Mouse (Mus musculus): ENCODE measurements at regions not wholly inside any gene's neighbourhood (a gene's known extent, or its start where the extent isn't known, plus 50 kb on each side); places are given as distances from the start of the nearest gene placed in this dataset.
"Not testable (repeated sequence)": the region's sequence is repeated elsewhere in the genome, so short reads cannot be mapped to it uniquely, and the experiment has no call there.

DNA sequence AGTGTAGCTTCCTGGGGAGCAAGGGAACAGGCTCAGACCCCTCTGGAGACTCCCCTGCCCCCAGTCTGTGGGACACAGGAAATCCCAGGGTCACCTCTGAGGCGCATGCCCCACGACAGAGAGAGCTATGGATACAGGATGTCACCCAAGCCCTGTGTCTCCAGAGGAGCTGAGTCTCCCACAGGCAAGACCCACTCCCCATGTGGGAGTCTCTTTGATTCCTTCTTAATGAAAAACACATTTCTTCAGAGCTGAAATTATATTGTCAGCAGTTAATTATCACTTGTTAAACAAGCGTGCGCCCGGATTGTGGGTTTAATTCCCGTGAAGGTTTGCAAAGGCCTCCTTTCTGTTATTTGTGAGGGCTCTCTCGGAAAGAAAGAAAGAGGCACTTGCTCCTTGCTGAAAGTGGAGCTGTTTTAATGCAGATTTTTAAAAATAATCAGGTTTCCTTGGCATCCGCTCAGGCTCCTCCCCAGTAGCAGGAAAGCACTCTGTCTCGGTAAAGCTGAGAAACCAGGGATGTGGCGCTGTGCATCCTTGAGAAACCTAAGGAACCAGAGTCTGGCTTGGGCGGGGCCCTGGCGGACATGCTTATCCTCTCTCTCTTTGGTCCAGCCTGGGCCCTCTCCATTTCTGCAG lies 432.6 kb downstream of the Ptpru start:
- no peak for DNase-seq (ENCODE audit: inconsistent age in 2 of 2, low spot score in 1 of 2)

DNA sequence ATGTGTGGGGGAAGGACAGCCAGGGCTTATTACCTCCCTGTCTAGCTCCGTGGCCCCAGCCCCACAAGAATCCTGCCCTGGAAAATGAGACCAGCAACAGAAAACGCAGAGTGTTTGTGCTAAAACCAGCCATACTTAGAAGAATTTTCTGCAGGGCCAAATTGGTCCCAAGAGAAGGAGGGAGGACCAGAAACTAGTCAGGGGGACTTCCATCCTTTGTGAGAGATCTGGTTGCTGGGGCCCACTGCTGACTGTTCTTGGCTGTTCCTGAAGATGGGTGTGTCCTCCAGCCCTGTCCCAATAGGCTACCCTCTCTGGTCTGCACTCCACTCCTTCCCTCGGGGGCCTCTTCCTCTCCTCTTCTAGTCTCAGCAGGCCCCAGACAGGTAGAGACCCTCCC lies 430.6 kb downstream of the Ptpru start:
- no peak for DNase-seq (ENCODE audit: inconsistent age in 2 of 2, low spot score in 1 of 2)

DNA sequence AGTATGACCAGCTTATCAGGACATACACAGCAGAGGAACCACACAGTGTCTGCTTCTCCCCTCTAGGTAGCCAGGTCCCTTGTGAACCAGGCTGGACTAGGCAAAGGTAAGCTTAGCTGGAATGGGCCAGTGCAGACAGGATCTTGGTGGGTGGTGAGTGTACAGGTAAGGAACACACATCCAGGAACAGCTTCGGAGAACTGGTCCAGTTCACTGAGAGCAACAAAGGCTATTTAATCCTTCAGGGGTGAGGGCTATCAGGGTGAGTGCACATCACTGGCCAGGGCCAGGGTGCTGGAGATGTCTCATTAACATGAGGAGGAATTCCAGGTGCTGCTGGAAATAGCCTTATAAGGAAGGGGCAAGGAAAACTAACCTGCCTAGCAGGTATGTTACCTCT lies 429.4 kb downstream of the Ptpru start:
- no peak for DNase-seq (ENCODE audit: inconsistent age in 2 of 2, low spot score in 1 of 2)

DNA sequence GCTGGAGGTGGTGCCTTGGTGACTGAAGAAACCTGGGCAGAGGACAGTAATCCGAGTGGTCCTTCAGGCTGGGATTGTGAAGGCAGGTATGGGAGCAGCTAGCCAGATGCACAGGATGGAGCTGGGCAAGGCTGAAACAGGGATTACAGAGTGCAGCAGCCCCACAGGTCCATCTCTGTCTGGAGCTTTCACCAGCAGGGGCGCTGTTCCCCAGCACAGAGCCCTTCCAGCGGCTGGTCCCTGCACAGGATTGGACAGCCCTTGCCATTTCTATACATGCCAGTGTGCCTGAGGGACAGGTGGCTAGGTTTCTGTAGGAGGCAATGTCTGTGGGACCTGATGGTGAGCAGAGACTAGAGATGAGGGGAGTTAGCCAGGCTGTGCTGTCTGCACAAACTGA lies 428.3 kb downstream of the Ptpru start:
- peak; percentile 38 to 71 for DNase-seq (ENCODE audit: inconsistent age in 2 of 2, low spot score in 1 of 2)

DNA sequence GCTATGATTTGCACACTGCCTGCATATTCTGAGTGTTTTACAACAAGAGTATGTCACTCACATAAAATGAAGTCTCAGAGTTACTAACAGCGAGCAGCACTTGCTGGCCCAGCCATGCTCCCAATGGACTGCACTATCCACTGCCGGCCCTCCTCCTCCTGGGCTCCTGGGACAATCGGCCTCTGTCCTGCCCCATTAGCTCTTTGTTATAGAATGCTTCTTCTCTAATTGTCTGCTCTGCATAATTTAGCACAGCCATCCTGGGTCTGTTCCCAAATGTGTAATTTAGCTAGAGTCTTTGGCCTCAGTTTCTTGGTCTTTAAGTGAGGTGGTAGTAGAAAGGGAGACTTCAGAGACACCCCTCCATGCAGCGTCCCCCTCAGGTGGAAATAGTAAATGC lies 426.2 kb downstream of the Ptpru start:
- DNase-seq (ENCODE audit: inconsistent age in 2 of 2, low spot score in 1 of 2): no peak

GRCm38 (mm10) chr4:131413380-131413779 lies 424.7 kb downstream of the Ptpru start:
- DNase-seq (ENCODE audit: inconsistent age in 2 of 2, low spot score in 1 of 2): no peak

DNA sequence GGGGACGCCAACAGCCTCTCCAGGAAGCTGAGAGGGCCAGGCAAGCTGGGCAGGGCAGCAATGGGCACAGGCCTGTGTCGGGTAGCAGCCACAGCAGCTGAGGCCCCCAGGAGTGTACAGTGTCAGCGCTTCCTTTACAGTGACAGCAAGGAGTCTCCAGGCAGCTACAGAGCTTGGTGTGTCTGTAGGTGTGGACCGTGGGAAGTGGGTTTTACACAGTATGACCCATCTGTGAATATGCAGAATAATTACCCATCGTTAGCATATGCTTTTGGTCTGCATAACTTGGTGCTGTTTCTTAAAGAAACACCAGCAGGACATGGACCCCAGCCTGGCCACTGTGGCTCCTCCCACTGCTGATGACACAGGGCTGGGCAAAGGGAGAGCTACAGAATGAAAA lies 422.6 kb downstream of the Ptpru start:
- no peak for DNase-seq (ENCODE audit: inconsistent age in 2 of 2, low spot score in 1 of 2)

DNA sequence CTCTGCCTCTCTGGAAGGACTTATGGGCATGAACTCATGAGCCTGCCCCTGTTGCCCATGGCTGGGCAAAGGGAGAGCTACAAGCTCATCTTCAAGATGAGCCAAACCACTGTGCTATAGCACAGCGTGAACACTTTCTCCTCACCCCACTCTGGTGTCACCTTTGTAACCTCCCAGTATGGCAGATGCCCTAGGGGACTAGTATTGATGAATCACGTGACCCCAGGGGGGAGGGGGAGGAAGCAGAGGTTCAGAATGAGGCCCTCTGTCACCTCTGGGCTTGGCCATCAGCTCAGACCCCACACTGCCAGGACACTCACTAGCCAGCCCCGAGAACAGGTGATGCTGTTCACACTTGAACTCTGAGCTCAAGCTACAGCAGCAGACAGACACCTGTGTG lies 421.9 kb downstream of the Ptpru start:
- no peak for DNase-seq (ENCODE audit: inconsistent age in 2 of 2, low spot score in 1 of 2)

DNA sequence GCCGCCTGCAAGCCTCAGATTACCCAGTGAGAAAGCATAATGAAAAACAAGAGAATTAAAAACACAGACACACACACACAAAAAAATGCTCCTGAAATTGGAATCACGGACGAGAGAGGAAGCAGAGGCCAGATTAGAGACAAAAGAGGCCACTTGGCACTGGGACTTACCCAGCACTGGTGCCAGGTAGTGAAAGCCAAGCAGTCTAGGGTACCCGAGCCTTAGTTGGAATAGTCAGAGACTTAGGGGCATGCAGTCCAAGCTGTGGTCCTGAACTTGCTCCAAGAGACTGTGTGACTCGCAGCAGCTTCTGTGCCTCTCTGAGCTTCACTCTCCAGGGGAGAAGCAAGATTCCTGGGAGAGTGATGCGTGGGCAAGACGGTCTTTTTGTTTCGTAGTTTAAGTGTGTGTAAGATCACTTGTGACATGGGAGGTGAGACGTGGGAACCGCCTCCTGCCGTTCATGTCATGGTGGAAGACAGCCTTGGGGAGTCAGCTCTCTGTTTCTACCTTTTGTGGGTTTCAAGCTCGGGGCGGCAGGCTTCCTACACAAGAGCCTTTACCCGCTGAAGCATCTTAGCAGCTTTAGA lies 420.8 kb downstream of the Ptpru start:
- DNase-seq (ENCODE audit: inconsistent age in 2 of 2, low spot score in 1 of 2): no peak

- DNase-seq (ENCODE audit: inconsistent age in 2 of 2, low spot score in 1 of 2): peak; percentile 23 to 68
Observed at GRCm38 (mm10) chr4:131425311-131425710, 412.8 kb downstream of the Ptpru start.

- no peak for DNase-seq (ENCODE audit: inconsistent age in 2 of 2, low spot score in 1 of 2)
Observed at GRCm38 (mm10) chr4:131427871-131428270, 410.2 kb downstream of the Ptpru start.

GRCm38 (mm10) chr4:131429356-131429755 lies 408.7 kb downstream of the Ptpru start:
- no peak for DNase-seq (ENCODE audit: inconsistent age in 2 of 2, low spot score in 1 of 2)

DNA sequence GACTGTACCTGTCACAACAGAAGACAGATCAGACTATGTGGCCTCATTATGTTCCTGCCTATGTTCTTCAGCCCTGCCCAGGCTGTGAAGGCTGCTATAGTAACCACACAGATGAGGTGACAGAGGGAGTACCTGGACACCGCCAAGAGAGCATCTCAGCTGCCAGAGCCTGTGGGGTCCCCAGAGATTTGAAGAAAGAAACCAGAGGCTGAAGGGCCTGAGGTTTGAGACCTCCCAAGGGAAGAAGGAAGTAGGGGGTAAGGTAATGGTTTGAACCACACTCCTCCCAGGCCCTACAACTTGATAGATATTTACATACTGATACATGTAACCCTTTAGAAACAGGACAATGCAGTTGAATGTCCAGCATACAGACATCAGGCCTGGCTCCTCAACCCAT lies 407.7 kb downstream of the Ptpru start:
- no peak for DNase-seq (ENCODE audit: inconsistent age in 2 of 2, low spot score in 1 of 2)

- peak; percentile 30 to 86 for DNase-seq (ENCODE audit: inconsistent age in 2 of 2, low spot score in 1 of 2)
Observed at GRCm38 (mm10) chr4:131431188-131431587, 406.9 kb downstream of the Ptpru start.

DNA sequence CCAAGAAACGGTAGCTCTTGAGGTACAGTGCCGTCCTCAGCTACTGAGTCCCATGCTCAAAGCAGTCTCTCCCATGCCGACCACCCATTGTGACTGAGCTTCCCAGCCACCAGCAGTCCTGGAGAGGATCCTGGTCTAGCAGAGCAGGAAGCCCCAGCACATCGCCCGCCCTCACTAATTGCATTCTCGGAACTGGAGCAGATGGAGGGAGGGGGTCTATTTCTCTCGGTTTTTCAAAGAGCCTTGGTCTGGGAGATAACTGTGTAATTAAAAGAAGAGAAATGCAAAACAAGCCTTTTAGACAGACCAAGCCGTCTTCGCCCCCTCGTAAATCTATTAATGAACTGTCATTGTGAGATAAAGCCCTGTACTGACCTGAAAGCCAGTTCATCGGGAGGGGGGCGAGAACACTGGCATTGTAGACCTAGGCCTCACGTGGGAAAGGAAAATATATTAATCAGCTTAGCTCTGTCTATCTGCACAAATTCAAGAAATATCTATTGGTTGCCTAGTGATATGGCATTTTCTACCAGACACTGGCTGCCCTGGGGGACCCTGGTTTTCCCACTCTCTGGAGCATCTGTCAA lies 405.4 kb downstream of the Ptpru start:
- no peak for DNase-seq (ENCODE audit: inconsistent age in 2 of 2, low spot score in 1 of 2)

- no peak for DNase-seq (ENCODE audit: inconsistent age in 2 of 2, low spot score in 1 of 2)
Observed at GRCm38 (mm10) chr4:131435222-131435621, 402.9 kb downstream of the Ptpru start.

GRCm38 (mm10) chr4:131438403-131438802 lies 399.7 kb downstream of the Ptpru start:
- no peak for DNase-seq (ENCODE audit: inconsistent age in 2 of 2, low spot score in 1 of 2)

DNA sequence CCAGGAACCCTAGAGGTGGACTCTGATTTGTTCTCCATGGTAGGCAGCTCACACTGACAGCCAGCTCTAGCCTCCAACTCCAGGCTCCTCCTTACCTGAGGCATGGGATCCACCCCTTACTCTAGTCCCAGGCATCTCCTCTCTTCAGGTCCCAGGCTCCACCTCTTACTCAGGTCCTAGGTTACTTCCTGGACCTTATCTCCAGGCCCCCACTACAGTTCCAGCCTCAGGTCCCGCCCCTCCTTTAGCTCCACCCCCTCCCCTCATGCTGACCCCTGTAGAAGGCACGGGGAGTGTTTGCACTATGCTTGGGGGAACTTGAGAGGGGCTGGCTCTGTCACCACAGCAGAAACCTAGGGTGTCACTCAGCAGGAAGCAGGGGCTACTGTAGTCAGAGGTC lies 399.2 kb downstream of the Ptpru start:
- no peak for DNase-seq (ENCODE audit: inconsistent age in 2 of 2, low spot score in 1 of 2)

DNA sequence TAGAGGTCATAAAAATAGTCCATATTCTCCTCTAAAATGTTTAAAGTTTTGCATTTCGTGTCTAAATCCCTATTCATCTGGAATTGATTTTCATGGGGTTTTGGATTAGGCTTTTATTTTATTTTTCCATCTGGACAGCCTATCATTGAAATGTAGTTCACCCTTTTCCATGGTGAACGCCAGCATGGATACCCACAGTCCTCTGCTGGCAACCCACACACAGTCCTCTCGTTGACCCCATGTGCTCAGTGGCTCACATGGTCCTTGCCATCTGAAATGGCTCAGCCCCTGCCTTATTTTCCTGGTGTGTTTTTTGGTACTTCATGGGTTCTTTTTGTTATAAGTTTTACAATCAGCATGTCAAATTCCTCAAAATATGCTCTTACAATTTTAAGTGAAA lies 397.2 kb downstream of the Ptpru start:
- DNase-seq (ENCODE audit: inconsistent age in 2 of 2, low spot score in 1 of 2): no peak

GRCm38 (mm10) chr4:131443518-131443917 lies 394.6 kb downstream of the Ptpru start:
- no peak for DNase-seq (ENCODE audit: inconsistent age in 2 of 2, low spot score in 1 of 2)

DNA sequence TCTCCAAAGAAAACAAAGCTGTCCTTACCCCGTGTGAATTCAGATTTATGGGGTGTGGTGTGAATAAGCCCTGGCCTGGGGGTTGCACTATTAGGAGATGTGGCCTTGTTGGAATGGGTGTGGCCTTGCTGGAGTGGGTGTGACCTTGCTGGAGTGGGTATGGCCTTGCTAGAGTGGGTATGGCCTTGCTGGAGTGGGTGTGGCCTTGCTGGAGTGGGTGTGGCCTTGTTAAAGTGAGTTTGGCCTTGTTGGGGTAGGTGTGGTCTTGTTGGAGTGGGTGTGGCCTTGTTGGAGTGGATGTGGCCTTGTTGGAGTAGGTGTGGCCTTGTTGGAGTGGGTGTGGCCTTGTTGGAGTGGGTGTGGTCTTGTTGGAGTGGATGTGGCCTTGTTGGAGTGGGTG lies 387.8 kb downstream of the Ptpru start:
- not testable (repeated sequence) for DNase-seq (ENCODE audit: inconsistent age in 2 of 2, low spot score in 1 of 2)

DNA sequence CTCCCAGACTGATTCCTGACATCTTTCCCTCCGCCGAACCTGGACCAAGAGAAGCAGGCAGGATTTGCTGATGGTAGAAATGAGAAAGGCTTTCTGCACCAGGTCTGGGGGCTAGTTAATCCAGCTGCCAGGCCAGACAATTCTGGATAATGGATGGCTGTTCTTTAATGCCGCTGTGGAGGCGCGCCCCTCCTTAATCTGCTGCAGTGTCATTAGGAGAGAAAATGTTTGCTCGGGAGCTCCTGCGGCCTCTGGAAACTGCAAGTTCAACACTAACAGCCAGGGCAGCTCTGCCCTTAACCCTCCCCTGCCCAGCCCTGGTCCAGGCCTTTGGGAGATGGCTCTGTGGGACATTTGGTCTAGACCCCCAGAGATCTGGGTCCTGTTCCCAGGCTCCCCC lies 380.5 kb downstream of the Ptpru start:
- DNase-seq (ENCODE audit: inconsistent age in 2 of 2, low spot score in 1 of 2): no peak

GRCm38 (mm10) chr4:131459746-131460145 lies 378.3 kb downstream of the Ptpru start:
- DNase-seq (ENCODE audit: inconsistent age in 2 of 2, low spot score in 1 of 2): no peak
